Mouse (Mus musculus) intestine, embryonic 16.5 days (tissue): ENCODE data around the gene Gm4027. TPM values are rescaled to one million over a fixed set of nuclear protein-coding genes. Genes with fewer than 3 reads are reported as not detected.
"Not testable (repeated sequence)": the region's sequence is repeated elsewhere in the genome, so short reads cannot be mapped to it uniquely, and the experiment has no call there.

Experiments used
- ATAC-seq: fragments of 200-750 bp; cut with Nextera tagmentation; 2 replicates; pipeline ENCODE4 v1.8.0; 2017; ENCODE audit warnings: moderate TSS enrichment, moderate library complexity
- H3K27ac ChIP-seq: fragments of 300-500 bp; sonication (generic); 2 replicates; pipeline ENCODE4 v1.5.1; 2014; ENCODE audit warnings: mild to moderate bottlenecking, low read length
- H3K27me3 ChIP-seq: fragments of 300-500 bp; sonication (generic); replicated peaks from 2 replicates; pipeline ENCODE4 v1.6.1; 2014; ENCODE audit warnings: low read length, control low read depth, mixed read lengths; ENCODE audit not compliant: control insufficient read depth, insufficient read depth
- H3K36me3 ChIP-seq: fragments of 300-500 bp; sonication (generic); 2 replicates; pipeline ENCODE4 v1.6.1; 2014; ENCODE audit warnings: low read length, control low read depth; ENCODE audit not compliant: control insufficient read depth, insufficient read depth
- H3K4me1 ChIP-seq: fragments of 300-500 bp; sonication (generic); 2 replicates; pipeline ENCODE4 v1.6.1; 2014; ENCODE audit warnings: low read length, control low read depth, mixed read lengths; ENCODE audit not compliant: control insufficient read depth, insufficient read depth
- H3K4me2 ChIP-seq: fragments of 300-500 bp; sonication (generic); 2 replicates; pipeline ENCODE4 v1.6.1; 2014; ENCODE audit warnings: low read depth, low read length, control low read depth
- H3K4me3 ChIP-seq: fragments of 300-500 bp; sonication (generic); 2 replicates; pipeline ENCODE4 v1.5.1; 2014; ENCODE audit warnings: mild to moderate bottlenecking, low read length
- H3K9ac ChIP-seq: fragments of 300-500 bp; sonication (generic); 2 replicates; pipeline ENCODE4 v1.6.1; 2014; ENCODE audit warnings: low read depth, low read length
- H3K9me3 ChIP-seq: fragments of 300-500 bp; sonication (generic); 2 replicates; pipeline ENCODE4 v1.6.1; 2016; ENCODE audit warnings: low read length, control low read depth; ENCODE audit not compliant: control insufficient read depth
- WGBS: fragments of 180-500 bp; shearing (Covaris S2); extraction: QIAGEN DNeasy Blood & Tissue Kit; methylation state at CpG from one replicate; pipeline ENCODE4 v1.1.7; 2014; 5-methylcytosine and 5-hydroxymethylcytosine counted together
- polyA plus RNA-seq: library from polyadenylated mRNA; unstranded; fragments of >200 nt; fragmentation: Nextera tagmentation; extraction: Ambion mirVana; gene quantifications from 2 replicates; pipeline ENCODE4 v1.2.1, GENCODE M21; 2015

Gm4027 gene
- not detected in 2 replicates for polyA plus RNA-seq

DNA sequence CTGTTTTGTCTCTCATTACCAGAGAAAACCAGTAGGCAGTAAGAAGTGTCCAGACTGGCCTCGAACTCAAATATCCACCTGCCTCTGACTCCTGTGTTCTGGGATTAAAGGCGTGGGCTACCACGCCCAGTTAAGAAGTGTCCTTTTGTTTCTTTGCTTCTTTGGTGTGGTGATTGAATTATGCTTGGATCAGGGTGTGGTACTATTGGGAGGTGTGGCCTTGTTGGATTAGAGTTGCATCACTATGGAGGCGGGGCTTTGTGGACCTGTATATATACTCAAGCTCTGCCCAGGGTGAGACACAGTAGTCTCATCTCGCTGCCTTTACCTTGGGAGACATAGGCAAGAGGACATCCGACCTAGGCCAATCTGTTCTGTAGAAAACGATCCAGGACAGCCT is at the start of gene Gm4027:
Gene Gm4027 (plus strand): TSS at position 301 of the 400 bp plus-strand sequence.
- not testable (repeated sequence) for H3K27me3 ChIP-seq, H3K4me3 ChIP-seq, H3K27ac ChIP-seq, H3K4me1 ChIP-seq, H3K4me2 ChIP-seq, ATAC-seq, H3K36me3 ChIP-seq, H3K9ac ChIP-seq, H3K9me3 ChIP-seq
- WGBS, result 93% methylated on average over 3 of the region's 7 CpGs

DNA sequence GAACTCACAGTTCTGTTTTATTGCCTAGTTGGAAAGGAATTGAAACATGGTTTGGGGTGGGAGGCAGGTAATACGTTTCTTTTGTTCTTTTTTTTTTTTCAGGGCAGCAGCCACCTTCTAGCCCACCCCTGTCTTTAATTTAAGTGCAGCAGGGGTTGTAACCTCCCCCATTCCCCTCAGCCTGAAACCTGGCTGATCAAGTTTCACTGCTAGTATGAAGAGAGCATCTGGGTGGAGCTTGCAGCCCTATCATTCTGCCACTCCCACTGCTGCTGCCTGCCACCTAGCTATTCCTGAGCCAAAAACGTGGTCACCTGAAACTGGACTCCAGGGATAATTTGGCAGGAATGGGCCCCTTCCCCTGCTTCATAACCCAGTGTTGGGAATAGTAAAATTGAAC is 17.3 kb upstream of the Gm4027 start:
- H3K36me3 ChIP-seq, H3K4me3 ChIP-seq, H3K9ac ChIP-seq, H3K9me3 ChIP-seq, H3K27ac ChIP-seq, H3K27me3 ChIP-seq, ATAC-seq, H3K4me1 ChIP-seq, H3K4me2 ChIP-seq: not testable (repeated sequence)
- 4% methylated on average over 2 of the region's 2 CpGs for WGBS

DNA sequence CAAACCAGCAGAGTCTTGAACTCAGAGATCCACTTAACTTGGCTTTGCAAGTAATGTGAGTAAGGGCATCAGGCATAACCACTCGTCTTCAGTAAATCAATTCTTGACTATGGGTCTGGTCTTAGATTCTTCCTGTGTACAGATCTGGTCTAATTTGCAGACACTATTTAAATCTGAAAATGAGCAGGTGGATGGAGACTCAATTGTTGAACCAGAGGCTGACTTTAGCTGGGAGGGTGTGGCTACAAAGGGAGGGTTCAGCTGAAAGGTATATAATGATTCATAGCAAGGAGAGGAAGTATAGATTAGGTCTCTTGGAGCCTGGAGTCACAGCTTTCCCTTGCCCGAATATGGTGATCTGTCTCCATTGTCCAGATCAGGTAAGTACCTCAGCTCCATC is 16.3 kb upstream of the Gm4027 start, which contains the start of gene Oog1:
Gene Oog1 (plus strand): TSS at position 301 of the 400 bp plus-strand sequence.
- H3K4me1 ChIP-seq, H3K4me3 ChIP-seq, H3K27ac ChIP-seq, H3K36me3 ChIP-seq, H3K9ac ChIP-seq, ATAC-seq, H3K9me3 ChIP-seq, H3K27me3 ChIP-seq, H3K4me2 ChIP-seq: not testable (repeated sequence)
- 56% methylated on average over 1 of the region's 2 CpGs for WGBS

- H3K4me1 ChIP-seq, ATAC-seq, H3K9me3 ChIP-seq, H3K9ac ChIP-seq, H3K36me3 ChIP-seq, H3K4me3 ChIP-seq, H3K4me2 ChIP-seq, H3K27ac ChIP-seq, H3K27me3 ChIP-seq: not testable (repeated sequence)
- 64% methylated on average over 1 of the region's 2 CpGs for WGBS
Observed at GRCm38 (mm10) chr12:87644520-87644919, 25.9 kb downstream of the Gm4027 start, which contains the start of gene Gm16381. Gm16381 (minus strand) TSS chr12:87644620.

- H3K27me3 ChIP-seq, H3K9ac ChIP-seq, H3K4me1 ChIP-seq, H3K27ac ChIP-seq, H3K9me3 ChIP-seq, H3K36me3 ChIP-seq, ATAC-seq, H3K4me2 ChIP-seq, H3K4me3 ChIP-seq: not testable (repeated sequence)
- 47% methylated on average over 2 of the region's 4 CpGs for whole genome bisulfite sequencing
Observed at GRCm38 (mm10) chr12:87652916-87653703, 34.4 kb downstream of the Gm4027 start.

Other genes with a start within 250 kb of the Gm4027 start
- 126 and 133 TPM in 2 replicates for gene Sptlc2, start 230.5 kb upstream of the Gm4027 start, polyA plus RNA-seq
- 258 and 261 TPM in 2 replicates for gene Slirp, start 175.0 kb upstream of the Gm4027 start, polyA plus RNA-seq
- gene Alkbh1, start 174.9 kb upstream of the Gm4027 start, polyA plus RNA-seq, result 43.9 and 52.0 TPM in 2 replicates
- gene Snw1, start 146.6 kb upstream of the Gm4027 start, polyA plus RNA-seq, result 100.0 and 107 TPM in 2 replicates
- not detected in 2 replicates for gene Gm5788, start 124.1 kb upstream of the Gm4027 start, polyA plus RNA-seq
- not detected in 2 replicates for gene Gm8300, start 104.6 kb upstream of the Gm4027 start, polyA plus RNA-seq
- gene Oog1, start 16.2 kb upstream of the Gm4027 start, polyA plus RNA-seq, result not detected in 2 replicates
- not detected in 2 replicates for gene Gm16381, start 25.8 kb downstream of the Gm4027 start, polyA plus RNA-seq
- gene Gm21319, start 156.9 kb downstream of the Gm4027 start, polyA plus RNA-seq, result not detected in 2 replicates
- gene Gm21936, start 176.6 kb downstream of the Gm4027 start, polyA plus RNA-seq, result not detected in 2 replicates
- gene BB287469, start 197.7 kb downstream of the Gm4027 start, polyA plus RNA-seq, result not detected in 2 replicates
- gene Gm2001, start 223.5 kb downstream of the Gm4027 start, polyA plus RNA-seq, result not detected in 2 replicates